Mouse (Mus musculus) testis, adult 2 months (tissue): ENCODE data around the gene Tubb3. TPM values are rescaled to one million over a fixed set of nuclear protein-coding genes. Genes with fewer than 3 reads are reported as not detected.
A peak's percentile ranks its signal among the peaks of the same experiment; 100 is the strongest.

Experiments used
- H3K27ac ChIP-seq: fragments of 200-500 bp; 2 replicates; pipeline ENCODE4 v1.5.1; 2012; ENCODE audit warnings: low read depth, low read length; ENCODE audit not compliant: control insufficient read depth, insufficient read depth
- H3K27me3 ChIP-seq: fragments of 200-500 bp; 2 replicates; pipeline ENCODE4 v1.6.1; 2012; ENCODE audit warnings: mild to moderate bottlenecking, low read length, moderate library complexity; ENCODE audit not compliant: control insufficient read depth, insufficient read depth
- H3K36me3 ChIP-seq: fragments of 200-500 bp; 2 replicates; pipeline ENCODE4 v1.6.1; 2012; ENCODE audit warnings: mild to moderate bottlenecking, low read length; ENCODE audit not compliant: control insufficient read depth, insufficient read depth
- H3K4me1 ChIP-seq: fragments of 200-500 bp; 2 replicates; pipeline ENCODE4 v1.6.1; 2012; ENCODE audit warnings: low read length; ENCODE audit not compliant: control insufficient read depth, insufficient read depth
- H3K4me3 ChIP-seq: fragments of 200-500 bp; 2 replicates; pipeline ENCODE4 v1.5.1; 2012; ENCODE audit warnings: low read depth, mild to moderate bottlenecking, low read length, moderate library complexity, mixed read lengths; ENCODE audit not compliant: control insufficient read depth
- CTCF ChIP-seq: fragments of 200-500 bp; IDR thresholded peaks from 2 replicates; pipeline ENCODE4 v1.5.1; 2012; ENCODE audit warnings: low read depth, mild to moderate bottlenecking, inconsistent platforms, low read length, moderate library complexity; ENCODE audit not compliant: control insufficient read depth, insufficient read depth, insufficient replicate concordance
- POLR2A ChIP-seq: fragments of 200-500 bp; IDR thresholded peaks from 2 replicates; pipeline ENCODE4 v1.6.1; 2012; ENCODE audit warnings: low read depth, mild to moderate bottlenecking, inconsistent platforms, low read length, moderate library complexity; ENCODE audit not compliant: control insufficient read depth
- polyA plus RNA-seq: library from polyadenylated mRNA; depleted of rRNA; stranded (reverse); fragments of >200 nt; gene quantifications from 2 replicates; pipeline ENCODE4 v1.2.3, GENCODE M21; 2012

The Tubb3 gene
- polyA plus RNA-seq, 1 experiment: 48.7 TPM

DNA sequence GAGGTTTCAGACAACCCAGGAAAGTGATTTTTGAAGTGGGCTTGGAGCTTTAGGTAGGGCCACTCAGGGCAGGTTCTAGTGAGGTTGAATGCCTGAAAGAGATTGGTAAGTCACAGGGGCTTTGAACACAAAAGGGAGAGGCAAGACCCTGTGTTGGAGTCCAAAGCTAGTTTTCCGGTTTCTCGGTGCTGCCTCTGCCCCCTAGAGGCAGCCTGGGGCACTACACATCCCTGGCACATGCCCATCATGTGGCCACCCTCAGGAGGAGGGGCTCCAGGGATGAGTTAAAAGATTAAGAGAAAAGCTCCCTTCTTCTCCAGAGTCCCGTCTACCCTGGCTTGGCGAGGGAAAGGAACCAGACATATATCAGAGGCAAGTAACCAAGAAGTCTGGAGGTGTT lies 4.4 kb upstream of the Tubb3 start, which contains the start of gene Mc1r:
Gene Mc1r, plus strand, starts transcription at position 322 of the 400 bp plus-strand sequence.
- TF ChIP-seq CTCF: peak; percentile 92
- TF ChIP-seq POLR2A: no peak
- Histone ChIP-seq H3K27me3 (no peaks in the 10 kb centered on the region), H3K4me1 (peaks cover 6% of the 10 kb centered on the region), H3K27ac (no peak within 1 kb of the TSS), H3K4me3 (no peak within 1 kb of the TSS), H3K36me3 (no peaks in the 10 kb centered on the region)

DNA sequence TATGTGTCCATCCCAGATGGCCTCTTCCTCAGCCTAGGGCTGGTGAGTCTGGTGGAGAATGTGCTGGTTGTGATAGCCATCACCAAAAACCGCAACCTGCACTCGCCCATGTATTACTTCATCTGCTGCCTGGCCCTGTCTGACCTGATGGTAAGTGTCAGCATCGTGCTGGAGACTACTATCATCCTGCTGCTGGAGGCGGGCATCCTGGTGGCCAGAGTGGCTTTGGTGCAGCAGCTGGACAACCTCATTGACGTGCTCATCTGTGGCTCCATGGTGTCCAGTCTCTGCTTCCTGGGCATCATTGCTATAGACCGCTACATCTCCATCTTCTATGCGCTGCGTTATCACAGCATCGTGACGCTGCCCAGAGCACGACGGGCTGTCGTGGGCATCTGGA lies 3.6 kb upstream of the Tubb3 start:
- no peak overlapping the region for H3K27ac ChIP-seq
- TF ChIP-seq CTCF: no peak
- peaks cover 14% of the 10 kb centered on the region for H3K4me1 ChIP-seq
- no peak overlapping the region for H3K4me3 ChIP-seq
- H3K27me3 ChIP-seq: no peaks in the 10 kb centered on the region
- H3K36me3 ChIP-seq: no peaks in the 10 kb centered on the region

DNA sequence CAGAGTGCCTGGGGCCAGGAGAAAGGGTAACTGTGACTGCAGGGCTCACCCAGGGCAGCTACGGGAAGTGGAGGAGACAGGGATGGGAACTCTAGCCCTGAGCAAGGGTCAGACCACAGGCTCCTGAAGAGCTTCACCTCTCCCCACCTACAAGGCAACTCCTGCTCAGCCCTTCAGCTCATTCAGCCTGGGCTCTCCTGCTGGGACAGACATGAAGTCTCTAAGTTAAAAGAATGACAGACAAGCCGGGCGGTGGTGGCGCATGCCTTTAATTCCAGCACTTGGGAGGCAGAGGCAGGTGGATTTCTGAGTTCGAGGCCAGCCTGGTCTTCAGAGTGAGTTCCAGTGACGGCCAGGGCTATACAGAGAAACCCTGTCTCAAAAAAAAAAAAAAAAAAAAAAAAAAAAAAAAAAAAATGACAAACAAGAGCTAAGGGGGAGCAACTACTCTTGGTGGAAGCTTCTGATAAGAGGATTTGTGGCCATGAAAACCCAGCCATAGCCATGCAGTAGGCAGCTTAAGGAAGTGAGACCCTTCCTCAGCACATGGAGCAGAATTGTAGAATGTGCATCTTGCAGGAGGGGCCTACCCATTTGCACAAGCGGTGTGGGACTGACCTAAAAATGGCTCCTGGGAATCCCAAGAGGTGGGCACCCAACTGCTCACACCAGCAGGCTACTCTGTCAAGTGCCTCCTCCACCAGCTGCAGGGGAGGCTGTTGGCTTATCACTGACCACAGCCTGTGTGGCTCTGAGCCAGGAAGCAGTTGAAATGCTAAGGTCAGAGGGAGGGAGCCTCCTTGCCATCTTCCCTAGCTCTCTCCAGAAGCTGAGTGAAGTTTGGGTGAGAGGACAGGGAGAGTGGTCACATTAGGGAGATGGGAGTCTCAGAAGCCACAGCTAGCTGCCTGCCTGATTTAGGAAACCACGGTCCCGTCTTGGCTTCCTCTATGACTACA lies 2.4 kb upstream of the Tubb3 start:
- Histone ChIP-seq H3K36me3 (no peaks in the 10 kb centered on the region), H3K27me3 (no peaks in the 10 kb centered on the region), H3K4me3 (no peak overlapping the region), H3K27ac (no peak overlapping the region), H3K4me1 (peaks cover 14% of the 10 kb centered on the region)
- TF ChIP-seq CTCF (no peak), POLR2A (no peak)

DNA sequence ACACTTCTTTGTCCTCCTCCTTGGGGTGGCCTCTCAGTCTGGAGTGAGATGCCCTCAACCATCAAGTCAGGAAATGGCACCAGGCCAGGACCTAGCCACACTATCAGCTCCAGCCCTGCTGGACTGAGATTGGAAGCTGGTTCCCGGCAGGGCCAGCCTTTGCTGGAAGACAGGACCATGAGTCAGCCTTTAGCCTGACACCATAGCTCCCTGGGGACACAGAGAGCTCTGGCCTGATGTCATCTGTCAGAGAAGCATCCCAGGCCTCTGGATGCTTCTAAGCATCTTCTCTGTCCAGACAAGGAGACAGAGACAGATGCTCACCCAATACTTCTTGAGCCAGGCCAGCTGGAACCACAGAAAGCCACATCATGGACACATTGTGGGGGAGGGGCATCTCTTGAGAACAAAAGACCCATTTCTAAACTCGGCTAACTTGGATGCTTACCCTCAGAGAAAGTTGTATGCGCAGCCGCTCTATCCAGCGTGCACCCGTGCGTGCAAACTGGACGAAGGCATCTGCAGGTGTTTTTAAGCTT lies 1.1 kb upstream of the Tubb3 start:
- Histone ChIP-seq H3K4me1 (peaks cover 14% of the 10 kb centered on the region), H3K4me3 (no peak overlapping the region), H3K27ac (no peak overlapping the region), H3K27me3 (no peaks in the 10 kb centered on the region), H3K36me3 (no peaks in the 10 kb centered on the region)
- TF ChIP-seq CTCF: no peak
- no peak for TF ChIP-seq POLR2A

DNA sequence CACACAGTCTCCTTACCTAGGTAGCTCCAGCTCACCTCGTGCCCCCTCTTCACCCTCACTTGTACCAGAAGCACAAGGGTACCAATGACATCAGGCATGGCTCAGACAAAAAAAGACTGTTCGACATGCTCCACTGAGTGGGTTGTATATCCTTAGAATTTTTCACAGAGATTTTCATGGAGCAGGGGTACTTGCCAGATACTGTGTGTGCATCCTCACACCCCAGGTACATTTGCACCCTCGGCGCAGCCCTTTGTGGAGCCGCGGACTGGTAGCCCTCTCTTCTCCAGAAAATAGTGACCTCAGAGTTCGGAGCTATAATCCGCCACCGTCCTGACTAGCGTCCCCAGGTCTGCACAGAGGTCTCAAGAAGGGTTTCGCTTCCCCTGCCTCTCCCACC lies 436 bp upstream of the Tubb3 start:
- Histone ChIP-seq H3K4me3 (no peak overlapping the region), H3K4me1 (peaks cover 14% of the 10 kb centered on the region), H3K36me3 (no peaks in the 10 kb centered on the region), H3K27ac (no peak overlapping the region), H3K27me3 (no peaks in the 10 kb centered on the region)
- TF ChIP-seq CTCF: no peak

DNA sequence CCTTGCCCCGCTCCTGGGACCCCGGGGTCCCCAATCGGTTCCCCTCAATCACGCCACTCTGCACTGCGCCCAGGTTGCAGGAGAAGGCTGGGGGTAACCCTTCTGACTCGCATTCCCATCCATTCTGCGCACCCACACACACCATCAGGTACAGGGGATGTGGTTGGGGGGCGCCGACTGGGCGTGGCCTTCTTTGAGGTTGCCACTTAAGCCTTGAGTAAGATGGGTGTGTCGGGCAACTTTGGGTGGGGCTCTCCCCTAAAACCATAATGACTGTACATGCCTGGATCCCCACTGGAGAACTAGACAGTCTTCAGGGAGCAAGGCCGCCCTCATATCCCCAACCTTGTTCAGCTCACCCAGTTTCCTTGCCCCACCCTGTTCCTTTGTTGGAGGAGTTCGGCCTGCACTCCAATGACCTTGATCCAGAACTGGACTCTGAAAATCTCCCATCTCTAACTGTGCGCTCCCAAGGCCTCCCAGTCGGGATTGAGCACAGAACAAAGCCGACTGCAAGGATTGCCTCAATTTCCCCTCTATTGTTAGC lies 630 bp downstream of the Tubb3 start:
- TF ChIP-seq POLR2A: no peak
- TF ChIP-seq CTCF: no peak
- peak overlapping the region; percentile 60 for H3K27ac ChIP-seq
- peak overlapping the region; percentile 78 for H3K4me3 ChIP-seq
- H3K4me1 ChIP-seq: peaks cover 14% of the 10 kb centered on the region
- no peaks in the 10 kb centered on the region for H3K36me3 ChIP-seq
- no peaks in the 10 kb centered on the region for H3K27me3 ChIP-seq

DNA sequence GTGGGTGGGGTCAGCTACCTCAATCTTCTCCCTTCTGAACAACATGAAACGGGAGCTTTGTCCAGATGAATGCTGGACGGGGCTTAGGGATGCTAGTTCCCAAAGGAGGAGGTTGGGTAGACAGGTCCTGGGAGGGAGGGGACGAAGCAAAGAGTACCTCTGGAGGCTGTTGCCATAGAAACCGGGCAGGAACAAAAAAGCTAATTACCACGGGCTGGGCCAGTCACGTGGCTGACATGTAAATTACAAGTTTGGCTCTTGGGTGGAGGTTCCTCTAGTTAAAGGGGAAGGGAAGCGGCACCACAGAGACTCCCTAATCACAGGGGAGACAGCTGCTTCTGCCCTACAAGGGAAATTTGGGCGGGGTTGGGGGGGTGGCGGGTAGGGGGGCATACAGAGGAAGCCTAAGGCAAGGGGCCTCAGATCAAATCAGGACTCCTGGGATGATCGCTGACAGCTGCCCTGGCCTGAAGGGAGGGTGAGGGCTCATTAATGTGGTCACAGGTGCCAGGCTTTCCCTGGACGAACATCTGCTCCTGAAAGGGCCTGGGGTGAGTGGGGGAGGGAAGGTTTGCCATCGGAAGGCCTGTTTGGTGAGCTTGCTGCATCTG lies 1.4 kb downstream of the Tubb3 start:
- Histone ChIP-seq H3K36me3 (no peaks in the 10 kb centered on the region), H3K4me3 (peak overlapping the region; percentile 20), H3K4me1 (peaks cover 14% of the 10 kb centered on the region), H3K27me3 (no peaks in the 10 kb centered on the region), H3K27ac (no peak overlapping the region)
- no peak for TF ChIP-seq POLR2A
- no peak for TF ChIP-seq CTCF
